Mouse (Mus musculus): ENCODE data around the gene Ak5.

Ak5 gene

DNA sequence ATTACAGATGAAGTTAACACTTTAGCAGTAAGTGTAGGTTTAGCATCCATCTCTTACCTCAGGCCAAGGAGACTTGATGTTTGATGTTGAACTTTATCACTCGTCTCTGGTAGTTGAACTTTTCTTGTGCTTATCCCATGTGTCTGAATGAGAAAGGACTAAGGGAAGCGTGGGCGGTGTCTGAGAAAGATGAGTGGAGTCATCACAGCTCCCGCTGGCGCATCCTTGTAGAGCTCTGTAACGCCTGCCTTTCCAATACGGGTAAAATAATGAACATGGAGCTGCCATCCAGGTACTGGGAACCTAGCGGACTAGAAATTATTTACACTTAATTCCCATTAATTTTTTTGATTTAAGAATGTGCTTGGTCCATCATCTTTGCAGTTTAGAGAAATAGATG is 239.2 kb downstream of the Ak5 start:
- no peak for DNase-seq
